Mouse (Mus musculus): ENCODE measurements around the gene Gm17334.

DNA sequence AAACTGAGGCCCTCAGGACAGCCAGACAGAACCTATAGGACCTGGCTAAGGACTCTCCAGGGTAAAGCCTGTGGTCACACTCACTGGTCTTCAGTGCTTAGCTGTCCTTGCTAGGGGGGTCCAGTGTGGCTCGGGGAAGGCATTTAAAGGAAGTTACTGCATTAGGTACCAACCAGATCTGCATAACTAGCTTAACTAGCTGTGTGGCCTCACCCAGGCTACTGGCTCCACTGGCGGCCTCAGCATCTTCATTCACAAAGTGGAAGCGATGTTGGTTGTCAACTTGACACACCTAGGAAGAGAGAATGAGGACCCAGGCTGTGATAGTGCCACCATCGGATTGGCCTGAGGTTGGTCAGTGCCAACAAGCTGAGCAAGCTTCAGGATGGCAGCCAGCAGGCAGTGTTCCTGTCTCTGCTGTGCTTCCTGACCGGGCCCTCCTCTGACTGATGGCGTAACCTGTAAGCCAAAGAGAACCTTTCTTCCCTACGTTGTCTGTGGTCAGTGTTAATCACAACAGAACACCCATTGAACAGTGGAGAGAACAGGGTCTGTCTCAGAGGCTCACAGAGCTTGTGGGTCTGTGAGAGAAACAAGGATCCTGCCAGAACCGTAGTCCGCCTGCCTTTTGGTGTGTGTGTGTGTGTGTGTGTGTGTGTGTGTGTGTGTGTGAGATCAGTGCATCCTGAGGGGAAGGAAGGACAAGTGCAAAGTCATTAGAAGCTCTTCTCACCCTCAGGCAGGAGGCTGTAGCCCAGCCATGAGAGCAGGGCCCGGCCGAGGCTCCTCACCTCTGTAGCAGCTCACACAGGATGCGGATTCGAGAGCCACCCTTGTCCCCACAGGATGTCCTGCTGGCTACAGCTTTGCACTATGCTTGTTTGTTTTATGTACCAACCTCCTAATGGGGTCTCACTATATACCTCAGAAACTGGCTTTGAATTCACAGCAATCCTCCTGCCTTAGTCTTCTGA lies 13.4 kb upstream of the Gm17334 start:
- TF ChIP-seq CTCF (IDR thresholded peaks at IDR 0.05; ENCODE audit: borderline replicate concordance, insufficient read depth, low read depth, low read length) (no peak), POLR2A (IDR thresholded peaks at IDR 0.05; ENCODE audit: borderline replicate concordance, insufficient read depth, low read length) (no peak)
